Mouse (Mus musculus) heart, postnatal 0 days (tissue): Measurements from ENCODE around the gene Cpeb1. TPM values are rescaled to one million over a fixed set of nuclear protein-coding genes. Genes with fewer than 3 reads are reported as not detected.
A peak's percentile ranks its signal among the peaks of the same experiment; 100 is the strongest.

ENCODE experiments used
- ATAC-seq: fragments of 200-750 bp; cut with Nextera tagmentation; 2 replicates; pipeline ENCODE4 v1.8.0; 2017; ENCODE audit warnings: low read depth, moderate number of reproducible peaks, moderate library complexity; ENCODE audit not compliant: insufficient read depth
- DNase-seq: peaks from one replicate; pipeline ENCODE4 v3.0.0-alpha.2; 2016; ENCODE audit warnings: low spot score
- H3K27ac ChIP-seq: fragments of 300-500 bp; sonication (generic); 2 replicates; pipeline ENCODE4 v1.5.1; 2014; ENCODE audit warnings: low read depth, mild to moderate bottlenecking
- H3K27me3 ChIP-seq: fragments of 300-500 bp; sonication (generic); 2 replicates; pipeline ENCODE4 v1.6.1; 2014; ENCODE audit warnings: low read length, mixed read lengths; ENCODE audit not compliant: control insufficient read depth, insufficient read depth
- H3K36me3 ChIP-seq: fragments of 300-500 bp; sonication (generic); replicated peaks from 2 replicates; pipeline ENCODE4 v1.6.1; 2014; ENCODE audit warnings: low read length, mixed read lengths; ENCODE audit not compliant: control insufficient read depth, insufficient read depth
- H3K4me1 ChIP-seq: fragments of 300-500 bp; sonication (generic); 2 replicates; pipeline ENCODE4 v1.6.1; 2014; ENCODE audit warnings: antibody characterized with exemption; ENCODE audit not compliant: control insufficient read depth, insufficient read depth
- H3K4me2 ChIP-seq: fragments of 300-500 bp; sonication (generic); 2 replicates; pipeline ENCODE4 v1.6.1; 2014; ENCODE audit warnings: low read depth, mild to moderate bottlenecking, low read length, moderate library complexity
- H3K4me3 ChIP-seq: fragments of 300-500 bp; sonication (generic); 2 replicates; pipeline ENCODE4 v1.5.1; 2014; ENCODE audit warnings: low read depth, low read length
- H3K9ac ChIP-seq: fragments of 300-500 bp; sonication (generic); replicated peaks from 2 replicates; pipeline ENCODE4 v1.6.1; 2014; ENCODE audit warnings: low read depth, low read length, mixed read lengths
- H3K9me3 ChIP-seq: fragments of 300-500 bp; sonication (generic); replicated peaks from 2 replicates; pipeline ENCODE4 v1.6.1; 2016; ENCODE audit warnings: low read length; ENCODE audit not compliant: control insufficient read depth
- CTCF ChIP-seq: IDR thresholded peaks from 2 replicates; pipeline ENCODE4 v1.5.1; 2016; ENCODE audit warnings: antibody characterized with exemption, control low read depth, low read depth
- EP300 ChIP-seq: IDR thresholded peaks from 2 replicates; pipeline ENCODE4 v1.6.1; 2016; ENCODE audit warnings: antibody characterized with exemption, low read depth
- WGBS: fragments of 180-500 bp; shearing (Covaris S2); extraction: QIAGEN DNeasy Blood & Tissue Kit; methylation state at CpG from one replicate; pipeline ENCODE4 v1.1.7; 2014; 5-methylcytosine and 5-hydroxymethylcytosine counted together
- polyA plus RNA-seq: library from polyadenylated mRNA; unstranded; fragments of >200 nt; fragmentation: Nextera tagmentation; extraction: Ambion mirVana; gene quantifications from 2 replicates; pipeline ENCODE4 v1.2.1, GENCODE M21; 2015
- total RNA-seq: library from RNA; depleted of rRNA; stranded (reverse); fragments of >200 nt; gene quantifications from 2 replicates; pipeline ENCODE4 v1.2.3, GENCODE M21; 2014; ENCODE audit warnings: low replicate concordance

Cpeb1 gene
- total and polyA plus RNA-seq, 2 experiments from 2014 or later: 1.3 to 2.2 TPM

DNA sequence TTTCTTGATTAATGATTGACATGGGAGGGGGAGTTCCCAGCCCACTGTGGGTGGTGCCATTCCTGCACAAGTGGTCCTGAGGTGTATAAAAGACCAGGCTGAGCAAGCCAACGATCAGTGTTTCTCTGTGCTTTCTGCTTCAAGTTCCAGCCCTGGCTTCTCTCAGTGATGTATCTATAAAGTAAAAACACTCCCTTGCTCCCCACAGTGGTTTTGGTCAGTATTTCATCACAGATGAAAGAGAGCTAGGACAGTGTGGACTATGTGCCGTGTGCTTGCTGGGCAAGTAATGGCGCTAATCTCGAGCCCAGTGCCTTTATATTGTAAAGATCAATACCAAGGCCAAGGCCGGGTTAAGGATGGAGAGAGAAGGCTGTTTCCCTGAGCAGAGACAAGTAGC is 133.5 kb downstream of the Cpeb1 start:
- 81% methylated on average over 5 of the region's 5 CpGs for WGBS
- TF ChIP-seq EP300: no peak
- TF ChIP-seq CTCF: peak; percentile 28; the same call in 1 of the 2 replicates
- no peak overlapping the region for H3K9ac ChIP-seq
- H3K27me3 ChIP-seq: no peaks in the 10 kb centered on the region
- no peak overlapping the region for H3K4me2 ChIP-seq
- no peak overlapping the region for H3K27ac ChIP-seq
- DNase-seq (no peak), ATAC-seq (0 out of 2 replicates have a peak, but pooled peaks have one; percentile 33)
- peaks cover 12% of the 10 kb centered on the region for H3K36me3 ChIP-seq
- no peaks in the 10 kb centered on the region for H3K9me3 ChIP-seq
- no peaks in the 10 kb centered on the region for H3K4me1 ChIP-seq
- H3K4me3 ChIP-seq: no peak overlapping the region

GRCm38 (mm10) chr7:81319749-81320148 is 135.5 kb downstream of the Cpeb1 start:
- 87% methylated on average over 6 of the region's 6 CpGs for WGBS
- no peak for TF ChIP-seq CTCF
- no peak for TF ChIP-seq EP300
- Histone ChIP-seq H3K36me3 (peaks cover 12% of the 10 kb centered on the region), H3K27ac (no peak overlapping the region), H3K4me2 (no peak overlapping the region), H3K9ac (no peak overlapping the region), H3K4me3 (no peak overlapping the region), H3K9me3 (no peaks in the 10 kb centered on the region), H3K27me3 (no peaks in the 10 kb centered on the region), H3K4me1 (no peaks in the 10 kb centered on the region)
- ATAC-seq (no peak), DNase-seq (no peak)

- Histone ChIP-seq H3K4me1 (no peaks in the 10 kb centered on the region), H3K27me3 (no peaks in the 10 kb centered on the region), H3K4me3 (no peak overlapping the region), H3K4me2 (no peak overlapping the region), H3K27ac (no peak overlapping the region), H3K9ac (no peak overlapping the region), H3K36me3 (0 out of 2 replicates have a peak, but pooled peaks cover 3% of the 10 kb centered on the region), H3K9me3 (no peaks in the 10 kb centered on the region)
- DNase-seq (no peak), ATAC-seq (no peak; the same call in 1 of the 2 replicates)
- WGBS: 48% methylated on average over 8 of the region's 8 CpGs
- TF ChIP-seq CTCF (no peak), EP300 (no peak)
These were observed 139.7 kb downstream of the Cpeb1 start for GRCm38 (mm10) chr7:81315583-81315982.

DNA sequence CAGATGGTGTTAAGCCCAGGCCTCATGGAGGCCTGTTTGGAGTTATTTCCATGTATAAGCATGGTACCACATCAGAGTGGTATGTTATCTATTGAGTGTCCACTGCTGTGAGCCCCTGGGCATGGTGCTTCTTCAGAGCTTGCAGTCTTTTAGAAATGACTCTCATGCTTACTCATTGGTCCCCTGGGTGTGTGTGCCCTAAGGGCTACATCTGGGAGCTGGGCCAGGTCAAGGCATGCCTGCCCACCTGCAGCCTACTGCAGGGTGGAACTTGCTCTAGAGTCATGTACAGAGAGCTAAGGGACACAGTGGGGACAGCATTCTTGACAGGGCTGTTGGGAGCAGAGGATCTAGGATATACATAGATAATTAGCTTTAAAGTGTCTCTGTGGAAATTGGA is 143.7 kb downstream of the Cpeb1 start:
- no peaks in the 10 kb centered on the region for H3K9me3 ChIP-seq
- no peak for ATAC-seq
- no peaks in the 10 kb centered on the region for H3K36me3 ChIP-seq
- no peaks in the 10 kb centered on the region for H3K4me1 ChIP-seq
- H3K27ac ChIP-seq: no peak overlapping the region
- no peak overlapping the region for H3K4me2 ChIP-seq
- no peak overlapping the region for H3K4me3 ChIP-seq
- DNase-seq: no peak
- TF ChIP-seq EP300 (no peak), CTCF (no peak)
- no peak overlapping the region for H3K9ac ChIP-seq
- H3K27me3 ChIP-seq: no peaks in the 10 kb centered on the region

GRCm38 (mm10) chr7:81311130-81311529 is 144.1 kb downstream of the Cpeb1 start:
- no peak for ATAC-seq
- no peaks in the 10 kb centered on the region for H3K4me1 ChIP-seq
- no peaks in the 10 kb centered on the region for H3K27me3 ChIP-seq
- no peak for DNase-seq
- H3K9ac ChIP-seq: no peak overlapping the region
- no peaks in the 10 kb centered on the region for H3K36me3 ChIP-seq
- WGBS: 88% methylated on average over 1 of the region's 1 CpGs
- no peak overlapping the region for H3K4me2 ChIP-seq
- TF ChIP-seq EP300 (no peak), CTCF (no peak)
- no peak overlapping the region for H3K4me3 ChIP-seq
- no peak overlapping the region for H3K27ac ChIP-seq
- no peaks in the 10 kb centered on the region for H3K9me3 ChIP-seq

- Histone ChIP-seq H3K4me2 (no peak overlapping the region), H3K4me1 (no peaks in the 10 kb centered on the region), H3K27ac (no peak overlapping the region), H3K9me3 (no peaks in the 10 kb centered on the region), H3K27me3 (no peaks in the 10 kb centered on the region), H3K9ac (no peak overlapping the region), H3K4me3 (no peak overlapping the region), H3K36me3 (no peaks in the 10 kb centered on the region)
- TF ChIP-seq EP300: no peak
- no peak for TF ChIP-seq CTCF
- ATAC-seq: no peak
- WGBS: 66% methylated on average over 6 of the region's 6 CpGs
- no peak for DNase-seq
These were observed 146.0 kb downstream of the Cpeb1 start for GRCm38 (mm10) chr7:81309247-81309646.
